Mouse (Mus musculus): Measurements from ENCODE around the gene Taf12. TPM values are rescaled to one million over a fixed set of nuclear protein-coding genes. Genes with fewer than 3 reads are reported as not detected.

Gene Taf12
- 42.7 and 46.6 TPM in 2 replicates for polyA plus RNA-seq (2014; fragmentation: Nextera tagmentation; extraction: Ambion mirVana)

GRCm38 (mm10) chr4:132274156-132274862 lies at the start of gene Taf12:
Taf12 (plus strand) TSS chr4:132274375.
- Histone ChIP-seq H3K4me3 (ENCODE audit: low read length) (peak within 1 kb of the TSS; percentile 69), H3K4me1 (ENCODE audit: control insufficient read depth, insufficient read depth, low read length) (peaks cover 13% of the 10 kb centered on the region; the same call in 1 of the 2 replicates), H3K36me3 (ENCODE audit: control insufficient read depth, insufficient read depth, low read length) (no peaks in the 10 kb centered on the region), H3K4me2 (replicated peaks; ENCODE audit: low read depth, low read length) (peak within 1 kb of the TSS; percentile 73), H3K27me3 (ENCODE audit: control insufficient read depth, insufficient read depth, low read length) (no peaks in the 10 kb centered on the region), H3K27ac (ENCODE audit: low read depth, low read length) (peak within 1 kb of the TSS; percentile 82), H3K9me3 (ENCODE audit: control insufficient read depth, low read length) (no peaks in the 10 kb centered on the region), H3K9ac (ENCODE audit: low read depth, low read length) (peak within 1 kb of the TSS; percentile 80)
- peak; percentile 83 for ATAC-seq (ENCODE audit: low FRiP score, low TSS enrichment)
- under 1% methylated on average over 48 of the region's 48 CpGs for WGBS

GRCm38 (mm10) chr4:132230422-132230821 lies 43.8 kb upstream of the Taf12 start:
- no peak overlapping the region for H3K9ac ChIP-seq (ENCODE audit: low read depth, low read length)
- no peaks in the 10 kb centered on the region for H3K9me3 ChIP-seq (ENCODE audit: control insufficient read depth, low read length)
- H3K27ac ChIP-seq (ENCODE audit: low read depth, low read length) = no peak overlapping the region
- no peak overlapping the region for H3K4me2 ChIP-seq (replicated peaks; ENCODE audit: low read depth, low read length)
- H3K4me3 ChIP-seq (ENCODE audit: low read length) = no peak overlapping the region
- H3K27me3 ChIP-seq (ENCODE audit: control insufficient read depth, insufficient read depth, low read length) = no peaks in the 10 kb centered on the region
- ATAC-seq (ENCODE audit: low FRiP score, low TSS enrichment) = no peak
- 96% methylated on average over 5 of the region's 5 CpGs for WGBS
- peaks cover 96% of the 10 kb centered on the region for H3K36me3 ChIP-seq (ENCODE audit: control insufficient read depth, insufficient read depth, low read length)
- H3K4me1 ChIP-seq (ENCODE audit: control insufficient read depth, insufficient read depth, low read length) = no peaks in the 10 kb centered on the region

GRCm38 (mm10) chr4:132234710-132235109 lies 39.5 kb upstream of the Taf12 start:
- H3K9me3 ChIP-seq (ENCODE audit: control insufficient read depth, low read length) = no peaks in the 10 kb centered on the region
- 93% methylated on average over 8 of the region's 8 CpGs for WGBS
- ATAC-seq (ENCODE audit: low FRiP score, low TSS enrichment) = no peak
- no peak overlapping the region for H3K27ac ChIP-seq (ENCODE audit: low read depth, low read length)
- H3K4me3 ChIP-seq (ENCODE audit: low read length) = no peak overlapping the region
- H3K27me3 ChIP-seq (ENCODE audit: control insufficient read depth, insufficient read depth, low read length) = no peaks in the 10 kb centered on the region
- H3K4me1 ChIP-seq (ENCODE audit: control insufficient read depth, insufficient read depth, low read length) = no peaks in the 10 kb centered on the region
- H3K4me2 ChIP-seq (replicated peaks; ENCODE audit: low read depth, low read length) = no peak overlapping the region
- peaks cover 87% of the 10 kb centered on the region for H3K36me3 ChIP-seq (ENCODE audit: control insufficient read depth, insufficient read depth, low read length)
- no peak overlapping the region for H3K9ac ChIP-seq (ENCODE audit: low read depth, low read length)

GRCm38 (mm10) chr4:132238356-132238755 lies 35.8 kb upstream of the Taf12 start:
- H3K27ac ChIP-seq (ENCODE audit: low read depth, low read length) = no peak overlapping the region
- H3K9ac ChIP-seq (ENCODE audit: low read depth, low read length) = no peak overlapping the region
- no peaks in the 10 kb centered on the region for H3K4me1 ChIP-seq (ENCODE audit: control insufficient read depth, insufficient read depth, low read length)
- H3K36me3 ChIP-seq (ENCODE audit: control insufficient read depth, insufficient read depth, low read length) = peaks cover 86% of the 10 kb centered on the region
- H3K27me3 ChIP-seq (ENCODE audit: control insufficient read depth, insufficient read depth, low read length) = no peaks in the 10 kb centered on the region
- H3K9me3 ChIP-seq (ENCODE audit: control insufficient read depth, low read length) = no peaks in the 10 kb centered on the region
- no peak for ATAC-seq (ENCODE audit: low FRiP score, low TSS enrichment)
- no peak overlapping the region for H3K4me2 ChIP-seq (replicated peaks; ENCODE audit: low read depth, low read length)
- 92% methylated on average over 4 of the region's 4 CpGs for WGBS
- no peak overlapping the region for H3K4me3 ChIP-seq (ENCODE audit: low read length)

GRCm38 (mm10) chr4:132240367-132240766 lies 33.8 kb upstream of the Taf12 start:
- no peak overlapping the region for H3K4me3 ChIP-seq (ENCODE audit: low read length)
- no peak overlapping the region for H3K4me2 ChIP-seq (replicated peaks; ENCODE audit: low read depth, low read length)
- H3K9ac ChIP-seq (ENCODE audit: low read depth, low read length) = no peak overlapping the region
- H3K27ac ChIP-seq (ENCODE audit: low read depth, low read length) = no peak overlapping the region
- no peak for ATAC-seq (ENCODE audit: low FRiP score, low TSS enrichment)
- H3K27me3 ChIP-seq (ENCODE audit: control insufficient read depth, insufficient read depth, low read length) = no peaks in the 10 kb centered on the region
- H3K4me1 ChIP-seq (ENCODE audit: control insufficient read depth, insufficient read depth, low read length) = no peaks in the 10 kb centered on the region
- H3K36me3 ChIP-seq (ENCODE audit: control insufficient read depth, insufficient read depth, low read length) = peaks cover 71% of the 10 kb centered on the region
- no peaks in the 10 kb centered on the region for H3K9me3 ChIP-seq (ENCODE audit: control insufficient read depth, low read length)
- WGBS = 94% methylated on average over 3 of the region's 3 CpGs

- no peak overlapping the region for H3K4me2 ChIP-seq (replicated peaks; ENCODE audit: low read depth, low read length)
- H3K36me3 ChIP-seq (ENCODE audit: control insufficient read depth, insufficient read depth, low read length) = peaks cover 71% of the 10 kb centered on the region
- H3K9ac ChIP-seq (ENCODE audit: low read depth, low read length) = no peak overlapping the region
- ATAC-seq (ENCODE audit: low FRiP score, low TSS enrichment) = no peak
- no peak overlapping the region for H3K27ac ChIP-seq (ENCODE audit: low read depth, low read length)
- no peaks in the 10 kb centered on the region for H3K9me3 ChIP-seq (ENCODE audit: control insufficient read depth, low read length)
- WGBS = 86% methylated on average over 3 of the region's 3 CpGs
- no peaks in the 10 kb centered on the region for H3K4me1 ChIP-seq (ENCODE audit: control insufficient read depth, insufficient read depth, low read length)
- no peak overlapping the region for H3K4me3 ChIP-seq (ENCODE audit: low read length)
- no peaks in the 10 kb centered on the region for H3K27me3 ChIP-seq (ENCODE audit: control insufficient read depth, insufficient read depth, low read length)
Observed at GRCm38 (mm10) chr4:132241208-132241607, 33.0 kb upstream of the Taf12 start.

- no peaks in the 10 kb centered on the region for H3K9me3 ChIP-seq (ENCODE audit: control insufficient read depth, low read length)
- no peak overlapping the region for H3K4me3 ChIP-seq (ENCODE audit: low read length)
- H3K4me2 ChIP-seq (replicated peaks; ENCODE audit: low read depth, low read length) = no peak overlapping the region
- no peaks in the 10 kb centered on the region for H3K27me3 ChIP-seq (ENCODE audit: control insufficient read depth, insufficient read depth, low read length)
- no peak for ATAC-seq (ENCODE audit: low FRiP score, low TSS enrichment)
- H3K9ac ChIP-seq (ENCODE audit: low read depth, low read length) = no peak overlapping the region
- 94% methylated on average over 3 of the region's 3 CpGs for WGBS
- H3K27ac ChIP-seq (ENCODE audit: low read depth, low read length) = no peak overlapping the region
- peaks cover 71% of the 10 kb centered on the region for H3K36me3 ChIP-seq (ENCODE audit: control insufficient read depth, insufficient read depth, low read length)
- no peaks in the 10 kb centered on the region for H3K4me1 ChIP-seq (ENCODE audit: control insufficient read depth, insufficient read depth, low read length)
Observed at GRCm38 (mm10) chr4:132245643-132246042, 28.5 kb upstream of the Taf12 start.

- H3K4me1 ChIP-seq (ENCODE audit: control insufficient read depth, insufficient read depth, low read length) = no peaks in the 10 kb centered on the region
- H3K4me3 ChIP-seq (ENCODE audit: low read length) = no peak overlapping the region
- H3K9ac ChIP-seq (ENCODE audit: low read depth, low read length) = no peak overlapping the region
- ATAC-seq (ENCODE audit: low FRiP score, low TSS enrichment) = no peak
- peaks cover 64% of the 10 kb centered on the region for H3K36me3 ChIP-seq (ENCODE audit: control insufficient read depth, insufficient read depth, low read length)
- H3K4me2 ChIP-seq (replicated peaks; ENCODE audit: low read depth, low read length) = no peak overlapping the region
- 83% methylated on average over 5 of the region's 5 CpGs for WGBS
- H3K9me3 ChIP-seq (ENCODE audit: control insufficient read depth, low read length) = no peaks in the 10 kb centered on the region
- no peak overlapping the region; the same call in 1 of the 2 replicates for H3K27ac ChIP-seq (ENCODE audit: low read depth, low read length)
- H3K27me3 ChIP-seq (ENCODE audit: control insufficient read depth, insufficient read depth, low read length) = no peaks in the 10 kb centered on the region
Observed at GRCm38 (mm10) chr4:132247451-132247997, 26.7 kb upstream of the Taf12 start.

- H3K36me3 ChIP-seq (ENCODE audit: control insufficient read depth, insufficient read depth, low read length) = peaks cover 40% of the 10 kb centered on the region
- no peak for ATAC-seq (ENCODE audit: low FRiP score, low TSS enrichment)
- 76% methylated on average over 9 of the region's 9 CpGs for WGBS
Observed at GRCm38 (mm10) chr4:132251596-132251995, 22.6 kb upstream of the Taf12 start.

More at GRCm38 (mm10) chr4:132251596-132251995, 22.6 kb upstream of the Taf12 start:
- no peaks in the 10 kb centered on the region for H3K27me3 ChIP-seq (ENCODE audit: control insufficient read depth, insufficient read depth, low read length)
- H3K9me3 ChIP-seq (ENCODE audit: control insufficient read depth, low read length) = no peaks in the 10 kb centered on the region
- H3K9ac ChIP-seq (ENCODE audit: low read depth, low read length) = no peak overlapping the region
- H3K4me3 ChIP-seq (ENCODE audit: low read length) = no peak overlapping the region
- H3K4me2 ChIP-seq (replicated peaks; ENCODE audit: low read depth, low read length) = no peak overlapping the region
- no peaks in the 10 kb centered on the region for H3K4me1 ChIP-seq (ENCODE audit: control insufficient read depth, insufficient read depth, low read length)
- no peak overlapping the region for H3K27ac ChIP-seq (ENCODE audit: low read depth, low read length)
